Mouse (Mus musculus) kidney, embryonic 16.5 days (tissue): Measurements from ENCODE around the gene Paqr5. TPM values are rescaled to one million over a fixed set of nuclear protein-coding genes. Genes with fewer than 3 reads are reported as not detected.

Experiments used
- ATAC-seq: fragments of 200-750 bp; cut with Nextera tagmentation; 2 replicates; pipeline ENCODE4 v1.8.0; 2017; ENCODE audit warnings: moderate TSS enrichment; ENCODE audit not compliant: low FRiP score, low TSS enrichment
- H3K27ac ChIP-seq: fragments of 300-500 bp; sonication (generic); 2 replicates; pipeline ENCODE4 v1.5.1; 2014; ENCODE audit warnings: low read length
- H3K27me3 ChIP-seq: fragments of 300-500 bp; sonication (generic); 2 replicates; pipeline ENCODE4 v1.6.1; 2014; ENCODE audit warnings: low read length, control low read depth, mixed read lengths; ENCODE audit not compliant: insufficient read depth
- H3K36me3 ChIP-seq: fragments of 300-500 bp; sonication (generic); 2 replicates; pipeline ENCODE4 v1.6.1; 2014; ENCODE audit warnings: low read length, control low read depth, mixed read lengths; ENCODE audit not compliant: insufficient read depth
- H3K4me1 ChIP-seq: fragments of 300-500 bp; sonication (generic); 2 replicates; pipeline ENCODE4 v1.6.1; 2014; ENCODE audit warnings: low read length, control low read depth, mixed read lengths; ENCODE audit not compliant: insufficient read depth
- H3K4me2 ChIP-seq: fragments of 300-500 bp; sonication (generic); replicated peaks from 2 replicates; pipeline ENCODE4 v1.6.1; 2014; ENCODE audit warnings: low read depth, low read length
- H3K4me3 ChIP-seq: fragments of 300-500 bp; sonication (generic); 2 replicates; pipeline ENCODE4 v1.5.1; 2014; ENCODE audit warnings: mild to moderate bottlenecking, low read length
- H3K9ac ChIP-seq: fragments of 300-500 bp; sonication (generic); replicated peaks from 2 replicates; pipeline ENCODE4 v1.6.1; 2014; ENCODE audit warnings: low read length
- H3K9me3 ChIP-seq: fragments of 300-500 bp; sonication (generic); 2 replicates; pipeline ENCODE4 v1.6.1; 2016; ENCODE audit warnings: low read length, control low read depth
- WGBS: fragments of 180-500 bp; shearing (Covaris S2); extraction: QIAGEN DNeasy Blood & Tissue Kit; methylation state at CpG from one replicate; pipeline ENCODE4 v1.1.7; 2014; 5-methylcytosine and 5-hydroxymethylcytosine counted together
- polyA plus RNA-seq: library from polyadenylated mRNA; unstranded; fragments of >200 nt; fragmentation: Nextera tagmentation; extraction: Ambion mirVana; gene quantifications from 2 replicates; pipeline ENCODE4 v1.2.1, GENCODE M21; 2015

The Paqr5 gene
- polyA plus RNA-seq, 1 experiment from 2014 or later = 53.4 TPM

GRCm38 (mm10) chr9:61905576-61905975 lies 121.1 kb downstream of the Paqr5 start:
- ATAC-seq = no peak
- H3K9ac ChIP-seq = no peak overlapping the region
- no peak overlapping the region for H3K4me2 ChIP-seq
- H3K4me3 ChIP-seq = no peak overlapping the region
- WGBS = 56% methylated on average over 5 of the region's 5 CpGs
- no peaks in the 10 kb centered on the region for H3K4me1 ChIP-seq
- no peaks in the 10 kb centered on the region for H3K36me3 ChIP-seq
- H3K9me3 ChIP-seq = no peaks in the 10 kb centered on the region
- H3K27ac ChIP-seq = no peak overlapping the region
- 0 out of 2 replicates have a peak, but pooled peaks cover 5% of the 10 kb centered on the region for H3K27me3 ChIP-seq

GRCm38 (mm10) chr9:61904201-61904600 lies 122.5 kb downstream of the Paqr5 start:
- Histone ChIP-seq H3K4me3 (no peak overlapping the region), H3K4me2 (no peak overlapping the region), H3K4me1 (no peaks in the 10 kb centered on the region), H3K27ac (no peak overlapping the region), H3K9me3 (no peaks in the 10 kb centered on the region), H3K27me3 (peaks cover 6% of the 10 kb centered on the region), H3K36me3 (no peaks in the 10 kb centered on the region), H3K9ac (no peak overlapping the region)
- ATAC-seq = no peak
- WGBS = 23% methylated on average over 7 of the region's 7 CpGs

Other genes starting within 250 kb of the Paqr5 start
- gene Rplp1, start 112.3 kb downstream of the Paqr5 start, polyA plus RNA-seq = 1,273 and 1,285 TPM in 2 replicates
- gene Kif23, start 80.1 kb downstream of the Paqr5 start, polyA plus RNA-seq = 122 and 129 TPM in 2 replicates
- gene Glce, start 95.8 kb upstream of the Paqr5 start, polyA plus RNA-seq = 20.6 and 21.7 TPM in 2 replicates